Mouse (Mus musculus): ENCODE measurements around the gene Gm15107. TPM values are rescaled to one million over a fixed set of nuclear protein-coding genes. Genes with fewer than 3 reads are reported as not detected.
"Not testable (repeated sequence)": the region's sequence is repeated elsewhere in the genome, so short reads cannot be mapped to it uniquely, and the experiment has no call there.

Gm15107 gene
- not detected in 2 replicates for polyA plus RNA-seq (2012; rRNA removed)

DNA sequence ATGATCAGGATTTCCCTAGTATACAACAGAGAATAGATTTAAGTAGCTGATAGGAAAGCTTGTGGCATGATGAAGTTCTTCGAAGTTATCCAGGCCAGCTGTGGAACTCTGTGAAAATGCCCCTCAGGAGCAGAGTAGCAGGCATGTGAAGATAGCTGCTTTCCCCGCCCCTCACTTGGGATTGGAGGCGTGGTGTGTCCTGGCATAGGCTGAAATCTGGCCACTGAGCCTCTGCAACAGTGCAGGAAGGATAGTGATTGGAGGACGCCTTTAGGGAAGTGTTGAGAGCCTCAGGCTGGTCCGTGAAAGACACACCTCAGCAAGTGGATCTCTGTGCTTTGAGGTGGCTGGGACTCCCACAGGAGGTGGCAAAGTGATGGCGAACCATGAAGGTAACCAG lies at the start of gene Gm15107:
Gene Gm15107 (plus strand): TSS at position 301 of the 400 bp plus-strand sequence.
- not testable (repeated sequence) for H3K4me3 ChIP-seq (ENCODE audit: extremely low read depth, insufficient read depth, insufficient read length); H3K27ac ChIP-seq (ENCODE audit: insufficient read depth, low read length); DNase-seq (ENCODE audit: low read depth in 1 of 2, low spot score in 2 of 2); H3K27me3 ChIP-seq (ENCODE audit: control insufficient read depth, insufficient read depth, low read length); H3K36me3 ChIP-seq (ENCODE audit: control insufficient read depth, insufficient read depth, low read length); H3K4me1 ChIP-seq (ENCODE audit: control insufficient read depth, insufficient read depth, insufficient read length)
- 89% methylated on average over 1 of the region's 6 CpGs for WGBS

Other genes starting within 250 kb of the Gm15107 start
- gene Gm15080, start 187.7 kb upstream of the Gm15107 start, polyA plus RNA-seq (2012; rRNA removed): not detected in 2 replicates